Mouse (Mus musculus) lung, postnatal 0 days (tissue): Measurements from ENCODE around the gene Mecr.

Experiments
- CTCF ChIP-seq: IDR thresholded peaks from 2 replicates; pipeline ENCODE4 v1.5.1; 2016; ENCODE audit warnings: antibody characterized with exemption, mild to moderate bottlenecking
- EP300 ChIP-seq: IDR thresholded peaks from 2 replicates; pipeline ENCODE4 v1.6.1; 2016; ENCODE audit warnings: antibody characterized with exemption, mild to moderate bottlenecking, control low read depth

- no peak for TF ChIP-seq CTCF
- no peak for TF ChIP-seq EP300
Observed at GRCm38 (mm10) chr4:131915821-131916328, 72.6 kb downstream of the Mecr start.
